Mouse (Mus musculus) large intestine, adult 2 months (tissue): ENCODE measurements around the gene Camkk1. TPM values are rescaled to one million over a fixed set of nuclear protein-coding genes. Genes with fewer than 3 reads are reported as not detected.

ENCODE experiments used
- DNase-seq: peaks from one replicate; pipeline ENCODE4 v3.0.0-alpha.2; 2012; ENCODE audit warnings: low read depth, low spot score
- WGBS: fragments of 180-500 bp; shearing (Covaris S2); methylation state at CpG from one replicate; pipeline ENCODE4 v1.1.7; 2018; 5-methylcytosine and 5-hydroxymethylcytosine counted together
- polyA plus RNA-seq: library from polyadenylated mRNA; depleted of rRNA; stranded (reverse); fragments of >200 nt; gene quantifications from 2 replicates; pipeline ENCODE4 v1.2.3, GENCODE M21; 2012

Camkk1 gene
- polyA plus RNA-seq, 1 experiment, result 3.8 TPM

DNA sequence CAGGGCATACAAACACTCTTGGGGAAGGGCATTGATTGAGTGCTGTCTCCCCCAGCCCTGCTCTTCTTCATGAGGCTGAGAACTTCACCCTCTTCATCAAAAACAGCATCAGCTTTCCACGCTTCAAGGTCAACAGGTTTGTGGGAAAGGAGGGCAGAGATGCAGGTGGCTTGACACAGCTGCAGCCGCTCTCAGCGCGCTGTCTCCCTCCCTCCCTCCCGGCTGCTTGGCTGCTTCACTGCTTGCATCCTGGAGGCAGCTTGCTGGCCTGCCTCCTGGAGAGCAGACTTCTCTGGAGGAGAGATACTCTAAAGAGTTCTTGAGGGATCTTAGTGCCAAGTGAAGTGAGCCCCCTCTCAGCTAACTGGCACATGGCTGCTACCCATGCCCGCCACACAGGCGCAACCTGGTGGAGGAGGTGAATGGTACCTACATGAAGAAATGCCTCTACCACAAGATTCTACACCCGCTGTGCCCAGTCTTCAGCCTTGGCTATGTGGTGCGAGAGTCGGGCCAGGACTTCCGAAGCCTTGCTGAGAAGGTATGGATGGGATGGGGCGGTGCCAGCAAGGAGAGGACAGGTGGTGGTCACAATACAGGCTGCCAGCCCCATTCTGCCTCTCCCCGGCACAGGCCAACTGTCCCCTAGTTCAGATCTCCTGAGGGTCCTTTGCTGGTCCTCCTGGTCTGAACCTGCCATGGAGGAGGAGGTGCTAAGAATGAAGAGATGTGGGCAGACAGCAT is 9.1 kb upstream of the Camkk1 start:
- DNase-seq, result no peak
- WGBS, result 76% methylated on average over 13 of the region's 13 CpGs

- WGBS, result 83% methylated on average over 5 of the region's 5 CpGs
These were observed 4.8 kb upstream of the Camkk1 start for GRCm38 (mm10) chr11:73013981-73014380.

GRCm38 (mm10) chr11:73014831-73015344 is 3.9 kb upstream of the Camkk1 start:
- DNase-seq, result no peak
- 75% methylated on average over 4 of the region's 4 CpGs for WGBS

More at GRCm38 (mm10) chr11:73013981-73014380, 4.8 kb upstream of the Camkk1 start:
- DNase-seq, result no peak

- WGBS, result 62% methylated on average over 5 of the region's 5 CpGs
- no peak for DNase-seq
These were observed 3.3 kb upstream of the Camkk1 start for GRCm38 (mm10) chr11:73015391-73016102.

GRCm38 (mm10) chr11:73016103-73016420 is 2.7 kb upstream of the Camkk1 start:
- no peak for DNase-seq

DNA sequence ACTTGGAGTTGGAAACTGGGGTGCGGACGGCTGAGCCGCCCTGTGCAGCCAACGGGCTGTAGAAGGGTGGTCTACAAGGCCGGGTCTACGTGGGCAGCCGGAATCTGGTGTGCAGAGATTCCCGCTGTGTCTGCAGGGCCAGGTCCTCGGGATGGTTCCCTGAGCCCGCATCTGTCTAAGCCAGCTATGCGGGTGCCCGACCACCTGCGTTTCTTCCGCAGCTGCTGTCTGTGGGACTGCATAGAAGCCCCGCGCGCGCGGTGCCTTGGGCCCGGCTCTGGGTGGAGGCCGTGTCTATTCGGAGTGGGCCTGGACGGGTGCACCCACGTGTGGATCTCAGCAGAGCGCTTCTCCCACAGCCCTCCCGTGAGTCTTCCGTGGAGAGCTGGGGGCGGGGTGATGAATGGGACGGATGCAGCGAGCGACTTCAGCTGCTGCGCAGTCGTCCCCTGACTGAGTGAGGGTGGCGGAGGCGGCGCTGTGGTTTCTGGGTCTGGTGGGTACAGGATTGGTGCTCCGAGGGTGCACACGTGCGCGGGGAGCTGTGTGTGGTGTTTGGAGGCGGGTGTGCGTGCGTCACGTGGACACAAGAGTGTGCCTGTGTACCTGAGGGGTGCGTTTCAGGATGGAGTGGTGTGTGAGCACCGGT is 463 bp downstream of the Camkk1 start:
- under 1% methylated on average over 46 of the region's 46 CpGs for WGBS
- DNase-seq, result no peak

More at GRCm38 (mm10) chr11:73016103-73016420, 2.7 kb upstream of the Camkk1 start:
- 65% methylated on average over 6 of the region's 6 CpGs for WGBS

DNA sequence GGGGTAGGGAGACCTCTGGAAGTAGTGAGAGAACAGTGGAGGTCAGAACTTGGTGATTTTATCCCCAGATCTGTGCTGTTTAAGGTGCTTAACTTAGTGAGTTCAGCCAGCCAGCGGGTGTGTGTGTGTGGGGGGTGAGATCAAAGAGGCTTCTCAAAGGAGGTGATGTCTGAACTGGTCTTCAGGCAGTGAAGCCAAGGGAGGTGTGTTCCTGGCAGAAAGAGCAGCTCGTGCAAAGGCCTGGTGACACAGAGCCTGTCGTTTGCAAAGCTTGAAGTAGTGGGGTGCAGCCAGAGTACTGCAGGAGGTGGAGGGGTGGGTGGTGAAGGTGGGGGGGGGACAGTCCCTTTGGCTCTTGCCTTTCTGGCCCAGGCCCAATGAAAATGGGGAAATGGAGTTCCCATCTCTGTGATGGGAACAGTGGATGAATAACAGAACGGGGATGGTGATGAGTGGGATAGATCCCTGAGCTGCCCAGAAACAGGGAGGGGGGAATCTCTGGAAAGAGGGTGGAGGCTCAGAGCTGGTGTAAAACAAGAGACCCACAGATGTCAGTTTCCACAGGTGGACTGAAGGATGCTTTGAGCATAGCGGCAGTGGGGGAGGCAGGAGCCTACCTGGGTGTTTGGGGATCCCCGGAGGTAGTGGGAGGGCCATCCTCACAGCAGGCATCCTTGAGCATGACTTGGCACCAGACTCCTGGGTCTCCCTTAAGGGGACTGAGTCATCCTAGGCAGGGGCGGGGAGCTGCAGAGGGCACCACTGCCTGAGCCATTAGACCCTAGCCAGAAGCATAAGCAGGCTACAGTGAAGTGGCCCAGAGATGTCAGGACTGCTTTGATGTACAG is 2.4 kb downstream of the Camkk1 start:
- WGBS, result 67% methylated on average over 7 of the region's 7 CpGs
- no peak for DNase-seq

GRCm38 (mm10) chr11:73023099-73023498 is 4.3 kb downstream of the Camkk1 start:
- WGBS, result 62% methylated on average over 9 of the region's 9 CpGs

GRCm38 (mm10) chr11:73023827-73024226 is 5.0 kb downstream of the Camkk1 start:
- no peak for DNase-seq
- 40% methylated on average over 4 of the region's 4 CpGs for WGBS

More at GRCm38 (mm10) chr11:73023099-73023498, 4.3 kb downstream of the Camkk1 start:
- no peak for DNase-seq

DNA sequence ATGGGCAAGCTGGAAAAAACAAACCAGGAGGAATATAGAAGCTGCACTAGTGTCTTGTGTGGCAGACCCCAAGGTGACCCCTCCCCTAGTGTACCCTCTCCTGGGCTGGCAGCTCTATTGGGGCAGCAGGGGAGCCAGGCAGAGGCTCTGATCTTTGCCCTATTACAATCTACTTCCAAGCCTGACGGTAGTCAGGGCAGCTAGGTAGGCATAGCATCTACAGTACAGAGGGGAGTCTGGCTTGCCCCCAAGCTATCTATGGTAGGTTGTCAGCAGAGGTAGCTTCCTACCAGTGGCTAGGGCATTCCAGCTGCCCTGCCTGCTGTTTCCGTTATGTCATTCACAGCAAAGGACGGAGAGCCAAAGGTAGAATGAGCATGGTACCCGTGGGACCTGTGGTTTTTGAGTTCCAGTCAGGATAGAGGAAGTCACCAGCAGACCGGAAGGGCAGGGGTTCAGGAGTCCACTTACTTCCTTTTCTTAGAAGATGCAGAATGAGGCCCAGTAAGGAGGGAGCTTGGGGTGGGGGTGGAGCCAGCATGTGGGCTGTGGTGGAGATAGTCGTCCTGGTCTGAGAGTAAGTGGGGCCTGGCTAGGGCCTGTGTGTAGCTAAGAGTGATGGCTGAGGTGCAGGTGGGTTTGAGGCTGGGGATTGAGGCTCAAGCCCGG is 5.6 kb downstream of the Camkk1 start:
- WGBS, result 45% methylated on average over 7 of the region's 7 CpGs
- DNase-seq, result no peak

GRCm38 (mm10) chr11:73026961-73027360 is 8.2 kb downstream of the Camkk1 start:
- 41% methylated on average over 8 of the region's 8 CpGs for WGBS
- DNase-seq, result no peak

DNA sequence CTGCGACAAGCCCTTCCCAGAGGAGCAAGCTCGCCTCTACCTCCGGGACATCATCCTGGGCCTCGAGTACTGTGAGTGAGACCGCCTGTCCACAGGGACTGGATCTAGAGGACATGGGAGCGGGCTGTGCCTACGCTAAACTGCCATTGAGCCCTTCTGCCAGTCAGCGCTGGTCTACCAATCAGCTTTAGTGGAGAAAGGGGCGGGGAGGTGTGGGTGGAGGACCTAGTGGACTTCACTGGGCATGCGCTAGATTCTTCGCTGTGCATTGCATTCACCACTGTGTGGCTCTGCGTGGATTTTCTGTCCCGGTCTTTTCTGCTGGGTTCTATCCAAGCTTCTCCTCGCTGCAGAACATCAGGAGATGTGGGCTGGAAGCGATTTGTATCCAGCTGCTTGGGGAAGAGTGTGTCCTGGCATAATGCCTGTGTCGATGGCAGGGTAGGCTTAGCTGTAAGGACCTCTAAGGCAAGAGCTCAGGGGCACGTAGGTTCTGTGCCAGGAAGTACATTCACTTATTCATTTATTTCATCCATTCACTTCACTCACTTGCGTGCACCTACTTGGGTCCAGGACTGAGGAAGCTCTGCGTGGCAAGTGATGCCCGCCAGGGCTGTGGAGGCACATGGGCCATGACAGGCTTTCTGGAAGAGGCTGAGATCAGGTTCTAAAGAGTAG is 12.2 kb downstream of the Camkk1 start:
- 21% methylated on average over 20 of the region's 20 CpGs for WGBS
- DNase-seq, result peak; percentile 75

DNA sequence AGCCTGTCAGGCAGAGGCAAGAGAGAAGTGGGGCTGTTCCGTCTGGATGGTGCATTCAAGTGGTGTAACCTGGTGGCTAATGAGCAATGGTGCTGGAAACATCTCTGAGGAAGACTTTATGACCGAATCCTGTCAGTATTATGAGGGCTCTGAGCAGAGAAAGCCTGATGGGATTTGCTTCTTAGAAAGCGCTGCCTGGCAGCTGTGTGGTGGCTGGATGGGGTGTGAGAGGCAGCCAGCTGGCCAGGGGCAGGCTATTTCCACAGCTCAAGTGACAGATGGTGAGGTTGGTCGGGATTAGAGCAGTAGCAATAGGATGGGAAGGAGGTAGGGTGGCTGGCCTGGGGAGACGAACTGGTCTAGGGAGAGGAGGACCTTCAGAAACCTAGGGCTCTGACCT is 12.7 kb downstream of the Camkk1 start:
- no peak for DNase-seq
- WGBS, result 74% methylated on average over 5 of the region's 5 CpGs

GRCm38 (mm10) chr11:73036077-73036476 is 17.3 kb downstream of the Camkk1 start:
- no peak for DNase-seq
- WGBS, result 74% methylated on average over 7 of the region's 7 CpGs

DNA sequence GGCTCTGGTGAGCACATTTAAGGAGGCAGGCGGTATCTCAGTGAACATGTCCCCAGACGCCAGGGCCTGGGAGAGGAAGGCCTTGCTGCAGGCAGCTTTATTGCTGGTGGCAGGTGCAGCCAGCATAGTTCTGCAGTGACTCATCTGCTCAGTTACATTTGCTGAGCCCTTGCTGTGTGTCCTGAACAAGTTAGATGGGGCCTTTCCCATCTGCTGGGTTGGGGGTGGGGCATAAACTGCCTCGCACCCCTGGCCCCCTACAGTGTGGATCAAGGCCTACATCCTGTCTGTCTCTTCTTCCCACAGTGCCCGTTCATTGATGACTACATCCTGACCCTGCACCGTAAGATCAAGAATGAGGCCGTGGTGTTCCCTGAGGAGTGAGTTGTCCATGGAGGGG is 18.1 kb downstream of the Camkk1 start:
- 33% methylated on average over 6 of the region's 6 CpGs for WGBS
- no peak for DNase-seq

GRCm38 (mm10) chr11:73037691-73038090 is 18.9 kb downstream of the Camkk1 start:
- no peak for DNase-seq

DNA sequence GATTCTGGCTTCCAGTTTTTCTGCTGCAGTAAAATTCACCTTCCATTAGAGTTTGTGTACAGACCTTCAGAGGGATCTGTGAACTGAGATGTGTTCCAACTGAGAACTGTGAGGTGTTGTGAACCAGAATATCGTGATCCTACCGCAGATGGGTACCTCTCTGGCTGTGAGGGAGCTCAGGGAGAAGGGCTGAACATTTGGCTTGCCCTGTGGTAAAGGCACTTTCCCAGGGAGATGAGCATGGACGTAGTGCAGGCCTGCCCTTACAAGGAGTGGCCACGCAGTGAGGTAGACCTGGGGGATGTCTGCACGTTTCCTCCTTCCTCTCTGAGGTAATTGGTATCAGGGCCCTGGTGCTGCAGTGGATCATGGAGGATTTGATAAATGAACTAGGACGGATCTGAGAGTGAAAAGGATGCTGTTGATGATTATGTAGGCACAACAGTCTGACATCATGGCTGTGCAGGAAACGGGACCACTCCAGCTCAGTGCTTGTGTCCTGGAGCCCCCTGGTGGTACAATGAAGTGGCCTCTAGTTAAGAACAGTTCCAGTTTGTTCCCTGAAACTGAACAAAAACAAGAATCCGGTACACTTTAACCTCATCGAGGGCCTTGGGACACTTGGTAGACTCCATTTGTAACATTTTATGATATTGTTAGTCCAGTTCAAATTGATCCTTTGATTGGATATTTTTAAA is 20.4 kb downstream of the Camkk1 start:
- no peak for DNase-seq
- WGBS, result 63% methylated on average over 9 of the region's 9 CpGs

More at GRCm38 (mm10) chr11:73037691-73038090, 18.9 kb downstream of the Camkk1 start:
- 88% methylated on average over 3 of the region's 3 CpGs for WGBS

- 35% methylated on average over 6 of the region's 6 CpGs for WGBS
- no peak for DNase-seq
These were observed 25.5 kb downstream of the Camkk1 start for GRCm38 (mm10) chr11:73044229-73044755.
